Mouse (Mus musculus): ENCODE results near the gene Ctbp2. TPM values are rescaled to one million over a fixed set of nuclear protein-coding genes. Genes with fewer than 3 reads are reported as not detected.

Gene Ctbp2
- total and polyA plus RNA-seq, 2 experiments from 2014 or later: 27.9 to 71.3 TPM

GRCm38 (mm10) chr7:133032589-133033203 is 91.5 kb downstream of the Ctbp2 start:
- Histone ChIP-seq H3K27ac (ENCODE audit: low read depth) (no peak overlapping the region), H3K4me2 (ENCODE audit: low read depth, low read length) (no peak overlapping the region), H3K27me3 (ENCODE audit: control insufficient read depth, insufficient read depth, low read length) (no peaks in the 10 kb centered on the region), H3K4me3 (ENCODE audit: low read depth, low read length) (no peak overlapping the region), H3K9ac (replicated peaks; ENCODE audit: low read depth, low read length) (no peak overlapping the region), H3K36me3 (replicated peaks; ENCODE audit: control insufficient read depth, insufficient read depth, low read length) (0 out of 2 replicates have a peak, but pooled peaks cover 6% of the 10 kb centered on the region), H3K4me1 (ENCODE audit: control insufficient read depth, insufficient read depth) (peaks cover 39% of the 10 kb centered on the region), H3K9me3 (replicated peaks; ENCODE audit: control insufficient read depth, low read length) (no peaks in the 10 kb centered on the region)
- peak; percentile 93 for TF ChIP-seq CTCF (IDR thresholded peaks at IDR 0.05; ENCODE audit: low read depth)
- no peak for TF ChIP-seq EP300 (IDR thresholded peaks at IDR 0.05; ENCODE audit: low read depth)
- ATAC-seq (ENCODE audit: insufficient read depth, low read depth): peak; percentile 64
- peak; percentile 74 for DNase-seq (ENCODE audit: low spot score)
- WGBS: 46% methylated on average over 9 of the region's 9 CpGs

- Histone ChIP-seq H3K27ac (ENCODE audit: low read depth) (no peak overlapping the region), H3K27me3 (ENCODE audit: control insufficient read depth, insufficient read depth, low read length) (no peaks in the 10 kb centered on the region), H3K4me1 (ENCODE audit: control insufficient read depth, insufficient read depth) (peaks cover 15% of the 10 kb centered on the region; the same call in 1 of the 2 replicates), H3K9me3 (replicated peaks; ENCODE audit: control insufficient read depth, low read length) (no peaks in the 10 kb centered on the region), H3K4me2 (ENCODE audit: low read depth, low read length) (no peak overlapping the region), H3K36me3 (replicated peaks; ENCODE audit: control insufficient read depth, insufficient read depth, low read length) (0 out of 2 replicates have a peak, but pooled peaks cover 6% of the 10 kb centered on the region), H3K9ac (replicated peaks; ENCODE audit: low read depth, low read length) (no peak overlapping the region), H3K4me3 (ENCODE audit: low read depth, low read length) (no peak overlapping the region)
- WGBS: 71% methylated on average over 8 of the region's 8 CpGs
- no peak for TF ChIP-seq CTCF (IDR thresholded peaks at IDR 0.05; ENCODE audit: low read depth)
- TF ChIP-seq EP300 (IDR thresholded peaks at IDR 0.05; ENCODE audit: low read depth): no peak
- ATAC-seq (ENCODE audit: insufficient read depth, low read depth): no peak
- DNase-seq (ENCODE audit: low spot score): no peak
Observed at GRCm38 (mm10) chr7:133029496-133030047, 94.6 kb downstream of the Ctbp2 start.

GRCm38 (mm10) chr7:133029004-133029403 is 95.2 kb downstream of the Ctbp2 start:
- Histone ChIP-seq H3K4me3 (ENCODE audit: low read depth, low read length) (no peak overlapping the region), H3K4me1 (ENCODE audit: control insufficient read depth, insufficient read depth) (peaks cover 11% of the 10 kb centered on the region; the same call in 1 of the 2 replicates), H3K4me2 (ENCODE audit: low read depth, low read length) (no peak overlapping the region), H3K9ac (replicated peaks; ENCODE audit: low read depth, low read length) (no peak overlapping the region), H3K27me3 (ENCODE audit: control insufficient read depth, insufficient read depth, low read length) (no peaks in the 10 kb centered on the region), H3K27ac (ENCODE audit: low read depth) (no peak overlapping the region), H3K9me3 (replicated peaks; ENCODE audit: control insufficient read depth, low read length) (no peaks in the 10 kb centered on the region), H3K36me3 (replicated peaks; ENCODE audit: control insufficient read depth, insufficient read depth, low read length) (0 out of 2 replicates have a peak, but pooled peaks cover 6% of the 10 kb centered on the region)
- ATAC-seq (ENCODE audit: insufficient read depth, low read depth) (no peak), DNase-seq (ENCODE audit: low spot score) (no peak)
- WGBS: 82% methylated on average over 8 of the region's 8 CpGs
- TF ChIP-seq CTCF (IDR thresholded peaks at IDR 0.05; ENCODE audit: low read depth): no peak

- Histone ChIP-seq H3K4me1 (ENCODE audit: control insufficient read depth, insufficient read depth) (peaks cover 8% of the 10 kb centered on the region; the same call in 1 of the 2 replicates), H3K4me3 (ENCODE audit: low read depth, low read length) (no peak overlapping the region), H3K36me3 (replicated peaks; ENCODE audit: control insufficient read depth, insufficient read depth, low read length) (0 out of 2 replicates have a peak, but pooled peaks cover 6% of the 10 kb centered on the region), H3K9ac (replicated peaks; ENCODE audit: low read depth, low read length) (no peak overlapping the region), H3K4me2 (ENCODE audit: low read depth, low read length) (no peak overlapping the region), H3K27me3 (ENCODE audit: control insufficient read depth, insufficient read depth, low read length) (no peaks in the 10 kb centered on the region), H3K9me3 (replicated peaks; ENCODE audit: control insufficient read depth, low read length) (no peaks in the 10 kb centered on the region), H3K27ac (ENCODE audit: low read depth) (no peak overlapping the region)
- ATAC-seq (ENCODE audit: insufficient read depth, low read depth) (no peak), DNase-seq (ENCODE audit: low spot score) (no peak)
- TF ChIP-seq EP300 (IDR thresholded peaks at IDR 0.05; ENCODE audit: low read depth) (no peak), CTCF (IDR thresholded peaks at IDR 0.05; ENCODE audit: low read depth) (no peak)
- 86% methylated on average over 4 of the region's 4 CpGs for WGBS
Observed at GRCm38 (mm10) chr7:133027930-133028329, 96.2 kb downstream of the Ctbp2 start.

- Histone ChIP-seq H3K27me3 (ENCODE audit: control insufficient read depth, insufficient read depth, low read length) (no peaks in the 10 kb centered on the region), H3K4me1 (ENCODE audit: control insufficient read depth, insufficient read depth) (peaks cover 20% of the 10 kb centered on the region), H3K27ac (ENCODE audit: low read depth) (no peak overlapping the region), H3K36me3 (replicated peaks; ENCODE audit: control insufficient read depth, insufficient read depth, low read length) (no peaks in the 10 kb centered on the region), H3K9ac (replicated peaks; ENCODE audit: low read depth, low read length) (no peak overlapping the region), H3K4me2 (ENCODE audit: low read depth, low read length) (no peak overlapping the region), H3K9me3 (replicated peaks; ENCODE audit: control insufficient read depth, low read length) (no peaks in the 10 kb centered on the region), H3K4me3 (ENCODE audit: low read depth, low read length) (no peak overlapping the region)
- no peak for TF ChIP-seq CTCF (IDR thresholded peaks at IDR 0.05; ENCODE audit: low read depth)
- TF ChIP-seq EP300 (IDR thresholded peaks at IDR 0.05; ENCODE audit: low read depth): no peak
- ATAC-seq (ENCODE audit: insufficient read depth, low read depth): peak; percentile 53
- 53% methylated on average over 1 of the region's 1 CpGs for WGBS
- DNase-seq (ENCODE audit: low spot score): no peak
Observed at GRCm38 (mm10) chr7:133024694-133025093, 99.5 kb downstream of the Ctbp2 start.
